Mouse (Mus musculus) liver, embryonic 14.5 days (tissue): Measurements from ENCODE around the gene Zmynd8. TPM values are rescaled to one million over a fixed set of nuclear protein-coding genes. Genes with fewer than 3 reads are reported as not detected.

ENCODE experiments used
- ATAC-seq: fragments of 200-750 bp; cut with Nextera tagmentation; 2 replicates; pipeline ENCODE4 v1.8.0; 2017; ENCODE audit warnings: moderate number of reproducible peaks, mild to moderate bottlenecking, moderate library complexity; ENCODE audit not compliant: insufficient read depth
- DNase-seq, 3 experiments: peaks; one replicate each; pipeline ENCODE4 v3.0.0-alpha.2; 2012 to 2013; ENCODE audit warnings: low read depth in 3 of 3, low spot score in 3 of 3
- H3K27ac ChIP-seq: fragments of 300-500 bp; sonication (generic); 2 replicates; pipeline ENCODE4 v1.5.1; 2014; ENCODE audit warnings: moderate library complexity, mild to moderate bottlenecking, control low read depth, inconsistent platforms
- H3K27me3 ChIP-seq: fragments of 300-500 bp; sonication (generic); 2 replicates; pipeline ENCODE4 v1.6.1; 2014; ENCODE audit warnings: mild to moderate bottlenecking, low read length, moderate library complexity; ENCODE audit not compliant: control insufficient read depth, insufficient read depth
- H3K36me3 ChIP-seq: fragments of 300-500 bp; sonication (generic); replicated peaks from 2 replicates; pipeline ENCODE4 v1.6.1; 2014; ENCODE audit warnings: low read depth; ENCODE audit not compliant: control insufficient read depth, insufficient read depth
- H3K4me1 ChIP-seq, 2 experiments: fragments of 200-500 bp in 1 of 2; fragments of 300-500 bp in 1 of 2; sonication (generic) in 1 of 2; replicated peaks; 2 replicates each; pipeline ENCODE4 v1.6.1; 2012 to 2014; ENCODE audit warnings: antibody characterized with exemption in 1 of 2, inconsistent platforms in 1 of 2, low read length in 1 of 2; ENCODE audit not compliant: control insufficient read depth in 2 of 2, insufficient read depth in 2 of 2
- H3K4me2 ChIP-seq: fragments of 300-500 bp; sonication (generic); 2 replicates; pipeline ENCODE4 v1.6.1; 2014; ENCODE audit warnings: low read depth, mild to moderate bottlenecking, control low read depth, moderate library complexity
- H3K4me3 ChIP-seq, 2 experiments: fragments of 200-500 bp in 1 of 2; fragments of 300-500 bp in 1 of 2; sonication (generic) in 1 of 2; 2 replicates each; pipeline ENCODE4 v1.5.1; 2012 to 2014; ENCODE audit warnings: low read depth in 2 of 2, low read length in 2 of 2, mild to moderate bottlenecking in 2 of 2, control low read depth in 1 of 2, inconsistent platforms in 1 of 2, moderate library complexity in 1 of 2; ENCODE audit not compliant: insufficient read depth in 1 of 2
- H3K9ac ChIP-seq: fragments of 300-500 bp; sonication (generic); replicated peaks from 2 replicates; pipeline ENCODE4 v1.6.1; 2014; ENCODE audit warnings: mild to moderate bottlenecking, control low read depth, moderate library complexity
- H3K9me3 ChIP-seq: fragments of 300-500 bp; sonication (generic); 2 replicates; pipeline ENCODE4 v1.6.1; 2016; ENCODE audit warnings: low read length, mixed read lengths; ENCODE audit not compliant: control insufficient read depth
- CTCF ChIP-seq: IDR thresholded peaks from 2 replicates; pipeline ENCODE4 v1.5.1; 2016; ENCODE audit warnings: antibody characterized with exemption, low read depth, control low read depth
- EP300 ChIP-seq: IDR thresholded peaks from 2 replicates; pipeline ENCODE4 v1.6.1; 2016; ENCODE audit warnings: antibody characterized with exemption, low read depth
- WGBS: fragments of 180-500 bp; shearing (Covaris S2); extraction: QIAGEN DNeasy Blood & Tissue Kit; methylation state at CpG from one replicate; pipeline ENCODE4 v1.1.7; 2014; ENCODE audit not compliant: insufficient replicate concordance; 5-methylcytosine and 5-hydroxymethylcytosine counted together
- polyA plus RNA-seq, 2 experiments: library from polyadenylated mRNA; depleted of rRNA in 1 of 2; stranded (reverse) in 1 of 2; unstranded in 1 of 2; fragments of >200 nt; fragmentation: Nextera tagmentation in 1 of 2; extraction: Ambion mirVana in 1 of 2; gene quantifications; 2 replicates each; pipeline versions ENCODE4 v1.2.1 to v1.2.3; 2012 to 2014

Zmynd8 gene
- 13.5 and 17.7 TPM in 2 replicates for polyA plus RNA-seq (2012; rRNA removed)
- 16.3 and 18.5 TPM in 2 replicates for polyA plus RNA-seq (2014; fragmentation: Nextera tagmentation; extraction: Ambion mirVana)

- Histone ChIP-seq H3K36me3 (no peaks in the 10 kb centered on the region), H3K9ac (peak within 1 kb of the TSS; percentile 23; the same call in 1 of the 2 replicates), H3K27ac (peak within 1 kb of the TSS; percentile 32; the same call in 1 of the 2 replicates), H3K9me3 (no peaks in the 10 kb centered on the region), H3K27me3 (no peaks in the 10 kb centered on the region), H3K4me3 (peak within 1 kb of the TSS; percentile 42 to 90), H3K4me2 (peak within 1 kb of the TSS; percentile 61), H3K4me1 (peaks cover 8 to 38% of the 10 kb centered on the region in 2 experiments)
- ATAC-seq, result peak; percentile 58; the same call in 1 of the 2 replicates
- TF ChIP-seq CTCF, result no peak
- TF ChIP-seq EP300, result no peak
- DNase-seq, result no peak
- WGBS, result 57% methylated on average over 23 of the region's 23 CpGs
Observed at GRCm38 (mm10) chr2:165898202-165899194, at the start of gene Zmynd8. Zmynd8 (minus strand) TSS chr2:165899016.

DNA sequence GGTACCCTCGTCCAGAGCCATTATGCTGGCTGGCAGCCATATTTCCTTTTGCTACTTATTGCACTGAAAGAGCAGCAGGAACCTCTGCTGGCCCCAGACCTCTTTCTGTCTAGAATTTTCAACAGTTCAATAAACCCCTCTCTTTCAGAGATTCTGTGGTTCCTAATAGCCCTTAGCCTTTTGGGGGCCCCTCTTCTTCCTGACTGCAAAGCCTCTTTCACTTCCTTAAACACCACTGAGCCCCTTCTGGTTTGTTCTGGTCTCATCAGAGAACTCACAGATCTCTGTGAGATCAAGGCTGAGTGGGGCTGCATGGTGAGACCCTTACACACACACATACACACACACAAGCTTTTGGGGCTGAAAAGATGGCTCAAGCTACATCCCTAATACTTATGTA, 49.2 kb upstream of the Zmynd8 start:
- Histone ChIP-seq H3K4me2 (no peak overlapping the region), H3K4me1 (peaks cover 25 to 39% of the 10 kb centered on the region in 2 experiments), H3K9ac (no peak overlapping the region), H3K36me3 (no peaks in the 10 kb centered on the region), H3K9me3 (no peaks in the 10 kb centered on the region), H3K27ac (no peak overlapping the region), H3K27me3 (no peaks in the 10 kb centered on the region), H3K4me3 (no peak overlapping the region)
- TF ChIP-seq CTCF, result no peak
- no peak for TF ChIP-seq EP300
- DNase-seq, result no peak
- no peak for ATAC-seq
- WGBS, result 43% methylated on average over 1 of the region's 1 CpGs

DNA sequence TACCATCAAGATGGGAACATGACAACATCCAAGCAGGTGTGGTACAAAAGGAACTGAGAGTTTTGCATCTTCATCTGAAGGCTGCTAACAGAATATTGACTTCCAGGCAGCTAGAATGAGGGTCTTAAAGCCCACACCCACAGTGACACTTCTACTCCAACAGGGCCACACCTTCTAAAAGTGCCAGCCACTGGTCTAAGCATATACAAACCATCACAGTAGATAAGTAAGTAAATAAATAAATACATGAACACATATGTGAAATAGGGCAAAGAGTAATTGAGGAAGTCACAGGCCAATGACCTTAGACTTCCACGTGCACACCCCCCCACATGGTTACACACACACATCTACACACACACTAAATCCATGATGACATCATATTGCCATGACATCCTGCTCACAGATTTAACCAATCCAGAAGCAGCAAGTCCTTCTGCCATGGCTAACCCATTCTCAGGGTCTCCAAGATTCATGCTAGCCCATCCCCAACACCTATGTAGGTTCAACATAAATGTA, 47.3 kb upstream of the Zmynd8 start:
- H3K4me1 ChIP-seq, result peaks cover 16 to 29% of the 10 kb centered on the region in 2 experiments
- TF ChIP-seq EP300, result no peak
- no peak for TF ChIP-seq CTCF
- H3K4me3 ChIP-seq, result no peak overlapping the region
- H3K27ac ChIP-seq, result no peak overlapping the region
- DNase-seq (no peak), ATAC-seq (no peak)
- H3K9ac ChIP-seq, result no peak overlapping the region
- H3K9me3 ChIP-seq, result no peaks in the 10 kb centered on the region
- H3K27me3 ChIP-seq, result no peaks in the 10 kb centered on the region
- WGBS, result 50% methylated on average over 1 of the region's 1 CpGs
- H3K4me2 ChIP-seq, result no peak overlapping the region
- no peaks in the 10 kb centered on the region for H3K36me3 ChIP-seq

- no peaks in the 10 kb centered on the region for H3K9me3 ChIP-seq
- peak; percentile 89 for ATAC-seq
- no peaks in the 10 kb centered on the region for H3K36me3 ChIP-seq
- no peak overlapping the region for H3K9ac ChIP-seq
- H3K4me1 ChIP-seq, result peaks cover 16 to 25% of the 10 kb centered on the region in 2 experiments
- TF ChIP-seq EP300 (peak; percentile 73), CTCF (0 out of 2 replicates have a peak, but pooled peaks have one; percentile 17)
- DNase-seq, result peak; percentile 54 to 67 (median 59)
- peak overlapping the region; percentile 40 for H3K27ac ChIP-seq
- 48% methylated on average over 11 of the region's 11 CpGs for WGBS
- H3K4me3 ChIP-seq, result no peak overlapping the region
- H3K4me2 ChIP-seq, result peak overlapping the region; percentile 32
- H3K27me3 ChIP-seq, result no peaks in the 10 kb centered on the region
Observed at GRCm38 (mm10) chr2:165944576-165945351, 45.9 kb upstream of the Zmynd8 start.
